Comparison of ENCODE assay signal across 24 mouse cellular contexts in genomic region chr2:147623116-147623515, GRCm38 (mm10).
"Had no signal": no experiment of that assay in that cellular context is flagged by ENCODE, and none has a peak within 500 bp of the region (broad histone marks: within the 10 kb centered on the region; RNA-seq: fewer than 3 reads in every experiment).

No protein-coding gene starts in this region.

- H3K9ac ChIP-seq: limb, embryonic 12.5 days; limb, embryonic 15.5 days; liver, embryonic 14.5 days; liver, postnatal 0 days; lung, embryonic 15.5 days; midbrain, embryonic 12.5 days; midbrain, embryonic 15.5 days; neural tube, embryonic 12.5 days; neural tube, embryonic 15.5 days; stomach, embryonic 15.5 days had no signal

- ATAC-seq: inflammation-experienced regulatory T-cells, adult 6 months; intestine, embryonic 16.5 days; liver, postnatal 0 days; midbrain, embryonic 15.5 days had no signal

- H3K4me3 ChIP-seq: limb, embryonic 12.5 days; limb, embryonic 15.5 days; lung, embryonic 15.5 days; midbrain, embryonic 12.5 days; midbrain, embryonic 15.5 days; neural tube, embryonic 12.5 days; neural tube, embryonic 15.5 days; stomach, embryonic 15.5 days had no signal

- H3K27ac ChIP-seq: limb, embryonic 12.5 days; limb, embryonic 15.5 days; liver, embryonic 14.5 days; lung, embryonic 15.5 days; midbrain, embryonic 12.5 days; midbrain, embryonic 15.5 days; neural tube, embryonic 12.5 days; neural tube, embryonic 15.5 days; stomach, embryonic 15.5 days had no signal

- H3K4me1 ChIP-seq: limb, embryonic 12.5 days; limb, embryonic 15.5 days; lung, embryonic 15.5 days; midbrain, embryonic 12.5 days; midbrain, embryonic 15.5 days; neural tube, embryonic 12.5 days; neural tube, embryonic 15.5 days; stomach, embryonic 15.5 days had no signal

- H3K4me2 ChIP-seq: limb, embryonic 12.5 days; limb, embryonic 15.5 days; liver, embryonic 11.5 days; lung, embryonic 15.5 days; midbrain, embryonic 12.5 days; midbrain, embryonic 15.5 days; neural tube, embryonic 12.5 days; neural tube, embryonic 15.5 days; stomach, embryonic 15.5 days had no signal

- DNase-seq: kidney, adult 18-20 months; kidney, adult 9 months; kidney, postnatal 14 days; kidney, postnatal 4 days; liver, postnatal 0 days; lung, postnatal 10 days; lung, postnatal 36 days; retina, postnatal 1 day; right cerebral cortex, postnatal 25 days; spleen, adult 18-20 months; thymus, adult 18-20 months; thymus, postnatal 36 days had no signal

- H3K36me3 ChIP-seq: limb, embryonic 12.5 days; limb, embryonic 15.5 days; lung, embryonic 15.5 days; midbrain, embryonic 12.5 days; midbrain, embryonic 15.5 days; neural tube, embryonic 12.5 days; neural tube, embryonic 15.5 days; stomach, embryonic 15.5 days had no signal

- H3K9me3 ChIP-seq: limb, embryonic 12.5 days; limb, embryonic 15.5 days; lung, embryonic 15.5 days; midbrain, embryonic 12.5 days; midbrain, embryonic 15.5 days; neural tube, embryonic 12.5 days; neural tube, embryonic 15.5 days; stomach, embryonic 15.5 days had no signal

- H3K27me3 ChIP-seq: limb, embryonic 12.5 days; limb, embryonic 15.5 days; lung, embryonic 15.5 days; midbrain, embryonic 12.5 days; midbrain, embryonic 15.5 days; neural tube, embryonic 12.5 days; neural tube, embryonic 15.5 days; stomach, embryonic 15.5 days had no signal
